Mouse (Mus musculus): ENCODE measurements around the gene Ryr2.

GRCm38 (mm10) chr13:11880503-11881227, 226.1 kb downstream of the Ryr2 start:
- TF ChIP-seq CTCF (IDR thresholded peaks at IDR 0.05; ENCODE audit: extremely low read depth, insufficient read depth, low read length) (no peak), POLR2A (IDR thresholded peaks at IDR 0.05; ENCODE audit: extremely low read depth, insufficient read depth, low read length) (no peak)
